Mouse (Mus musculus) urinary bladder, adult 18-20 months (tissue): ENCODE measurements at regions not wholly inside any gene's neighbourhood (a gene's known extent, or its start where the extent isn't known, plus 50 kb on each side); places are given as distances from the start of the nearest gene placed in this dataset.

Experiments
- DNase-seq, 2 experiments: peaks; one replicate each; pipeline ENCODE4 v3.0.0; 2022; ENCODE audit warnings: low spot score in 2 of 2, mixed read lengths in 2 of 2

GRCm38 (mm10) chr10:96786903-96787571 lies 170.2 kb downstream of the Btg1 start:
- DNase-seq = no peak

DNA sequence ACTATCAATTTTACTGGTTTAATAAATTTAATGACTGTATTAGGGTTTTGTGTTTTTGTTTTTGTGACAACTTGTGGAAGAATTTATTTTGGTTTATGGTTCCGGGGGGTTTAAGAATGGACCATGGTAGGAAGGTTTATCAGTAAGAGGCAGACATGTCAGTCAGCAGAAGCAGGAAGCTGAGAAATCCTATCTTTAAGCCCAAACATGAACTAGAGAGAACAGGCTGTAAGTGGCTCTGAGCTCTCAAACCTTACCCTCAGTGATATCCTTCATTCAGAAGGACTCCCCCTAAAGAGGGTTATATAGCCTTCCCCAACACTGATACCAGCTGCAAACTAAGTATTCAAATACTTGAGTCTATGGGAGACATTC lies 170.8 kb downstream of the Btg1 start:
- no peak for DNase-seq

GRCm38 (mm10) chr10:96788352-96789016 lies 171.7 kb downstream of the Btg1 start:
- no peak for DNase-seq

DNA sequence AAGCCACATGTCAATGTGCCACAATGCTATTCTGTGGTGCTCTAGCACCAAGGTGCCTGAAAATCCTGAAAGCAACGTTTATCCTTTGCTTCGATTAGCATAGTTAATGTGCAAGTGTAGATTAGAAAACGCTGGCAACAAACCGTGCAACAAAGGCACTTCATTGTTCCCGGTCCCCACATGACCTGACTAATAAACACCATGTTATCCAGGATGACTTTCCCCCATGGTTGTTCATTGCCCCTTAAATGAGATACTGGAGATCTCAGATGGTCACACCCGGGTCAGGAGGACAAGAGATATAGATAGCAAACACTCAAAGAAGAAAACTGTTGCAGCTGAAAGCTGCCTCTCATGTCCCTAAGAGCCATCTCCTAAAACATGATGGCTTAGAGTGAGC lies 180.3 kb downstream of the Btg1 start:
- DNase-seq = no peak

DNA sequence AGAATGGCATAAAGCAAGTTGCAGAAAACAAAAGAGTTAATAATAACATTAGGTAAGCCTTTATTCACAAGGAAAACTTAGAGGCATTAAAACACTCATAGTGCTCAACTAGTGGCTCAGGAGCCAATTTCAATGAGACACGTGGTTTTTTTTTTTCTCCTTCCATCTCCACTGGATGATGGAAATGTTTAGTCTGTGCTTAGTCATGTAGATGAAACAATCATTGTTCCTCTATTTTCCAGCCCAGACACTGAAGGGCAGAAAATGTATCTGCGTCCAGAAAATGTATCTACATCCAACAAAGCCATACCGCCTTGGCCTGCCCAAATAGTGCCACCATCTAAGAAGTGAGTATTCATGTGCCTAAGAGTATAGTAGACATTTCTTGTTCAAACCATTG lies 184.0 kb downstream of the Btg1 start:
- DNase-seq = no peak

- DNase-seq = no peak
These were observed 187.4 kb downstream of the Btg1 start for GRCm38 (mm10) chr10:96804030-96804784.

DNA sequence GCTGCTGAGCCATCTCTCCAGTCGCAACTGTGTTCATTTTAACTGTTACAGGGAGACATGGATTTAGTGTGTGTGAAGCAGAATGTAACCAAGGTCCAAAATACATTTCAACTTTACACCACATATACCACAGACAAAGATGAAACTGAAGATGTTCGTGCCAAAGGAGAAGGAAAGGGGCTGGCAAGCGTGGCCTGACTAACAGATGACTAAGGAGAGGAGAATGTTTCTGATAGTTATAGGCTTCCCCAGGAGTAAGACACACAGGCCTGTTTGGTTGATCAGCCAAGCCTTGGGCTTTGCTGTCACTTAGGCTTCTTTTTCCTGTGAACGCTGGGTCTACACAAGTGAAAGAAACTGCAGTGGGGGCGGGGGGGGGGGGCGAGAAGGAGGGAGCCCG lies 189.8 kb downstream of the Btg1 start:
- no peak for DNase-seq

GRCm38 (mm10) chr10:96821852-96822251 lies 205.0 kb downstream of the Btg1 start:
- DNase-seq = no peak

GRCm38 (mm10) chr10:96822344-96823335 lies 205.8 kb downstream of the Btg1 start:
- no peak for DNase-seq

DNA sequence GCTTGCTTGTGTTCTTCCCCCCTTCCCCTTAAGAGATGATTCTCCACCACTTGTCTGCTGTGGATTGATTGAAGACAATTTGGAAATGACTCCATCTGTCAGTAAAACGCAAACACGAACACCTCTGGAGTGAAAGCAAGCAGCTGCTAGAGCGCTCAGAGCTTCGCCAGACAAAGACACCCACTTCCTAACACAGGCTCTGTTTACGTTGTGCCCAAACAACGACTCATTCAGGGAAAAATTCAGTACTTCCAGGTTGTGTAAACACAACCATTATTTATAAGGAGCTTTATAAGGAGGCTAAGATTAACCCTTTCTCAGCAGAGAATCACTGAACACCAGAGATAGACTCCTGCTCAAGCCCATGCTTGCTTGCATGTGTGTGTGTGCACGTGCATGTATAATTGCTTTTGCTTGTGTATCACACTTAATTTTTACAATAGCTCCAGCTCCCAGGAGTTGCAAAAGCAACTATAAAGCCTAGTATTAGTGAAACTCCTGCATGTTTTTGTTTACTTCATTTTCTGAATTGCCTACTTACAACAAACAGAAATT lies 209.5 kb downstream of the Btg1 start:
- no peak for DNase-seq

GRCm38 (mm10) chr10:96827971-96828370 lies 211.2 kb downstream of the Btg1 start:
- DNase-seq = no peak

GRCm38 (mm10) chr10:96828581-96829246 lies 211.9 kb downstream of the Btg1 start:
- no peak for DNase-seq

DNA sequence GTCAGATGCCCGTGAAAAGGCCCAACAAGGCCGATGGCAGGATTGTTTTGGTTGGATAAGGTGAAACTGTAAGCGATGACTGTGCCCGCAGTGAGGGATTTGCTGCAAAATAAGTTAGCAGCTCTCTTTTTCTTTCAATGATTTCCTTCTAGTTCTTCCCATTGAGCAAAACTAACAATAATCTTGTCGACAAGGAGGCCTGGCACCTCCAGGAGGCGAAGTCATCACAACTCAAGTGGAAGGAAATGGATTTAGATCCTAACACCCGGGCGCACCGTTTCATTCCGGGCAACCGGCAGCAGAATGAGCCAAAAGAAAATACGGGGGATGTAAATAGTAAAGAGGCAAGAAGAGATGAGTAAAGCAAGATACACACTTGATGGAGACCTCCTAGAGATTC lies 214.3 kb downstream of the Btg1 start:
- no peak for DNase-seq

DNA sequence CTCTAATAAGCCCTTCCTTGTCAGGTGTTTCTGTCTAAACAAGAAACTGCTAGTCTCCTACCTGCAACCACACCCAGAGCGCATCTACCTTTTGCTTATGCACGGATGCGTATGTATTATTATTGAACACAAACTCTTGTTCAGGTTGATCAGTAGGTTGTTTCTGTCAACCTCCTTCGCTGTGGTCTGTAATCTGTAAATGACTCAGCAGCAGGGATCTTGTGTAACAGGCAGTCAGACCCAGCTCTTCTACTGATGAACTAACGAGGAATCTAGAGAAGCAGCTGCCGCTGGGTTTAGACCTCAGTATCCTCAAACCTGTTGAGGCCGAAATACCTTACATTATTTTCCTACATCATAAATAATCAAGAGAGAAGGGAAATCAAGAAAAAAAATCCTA lies 220.4 kb downstream of the Btg1 start:
- DNase-seq = no peak

DNA sequence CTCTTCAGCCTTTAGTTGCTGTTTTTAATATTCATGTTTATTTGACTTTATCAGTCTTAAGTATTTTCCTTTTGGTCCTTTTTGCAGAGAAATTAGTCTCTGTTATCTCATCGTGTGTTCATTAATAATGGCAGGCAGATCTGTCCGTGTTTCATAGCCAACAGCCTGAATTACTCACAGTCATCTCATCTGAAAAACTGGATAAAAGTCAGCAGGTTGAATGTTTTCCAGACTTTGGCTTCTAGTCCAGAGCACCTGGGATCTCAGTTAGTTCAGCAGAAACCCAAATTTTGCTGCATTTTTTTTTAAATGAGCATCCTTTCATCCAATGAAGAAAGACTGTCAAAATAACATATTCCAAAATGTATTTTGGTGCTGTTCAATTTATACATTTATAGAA lies 224.3 kb downstream of the Btg1 start:
- no peak for DNase-seq

DNA sequence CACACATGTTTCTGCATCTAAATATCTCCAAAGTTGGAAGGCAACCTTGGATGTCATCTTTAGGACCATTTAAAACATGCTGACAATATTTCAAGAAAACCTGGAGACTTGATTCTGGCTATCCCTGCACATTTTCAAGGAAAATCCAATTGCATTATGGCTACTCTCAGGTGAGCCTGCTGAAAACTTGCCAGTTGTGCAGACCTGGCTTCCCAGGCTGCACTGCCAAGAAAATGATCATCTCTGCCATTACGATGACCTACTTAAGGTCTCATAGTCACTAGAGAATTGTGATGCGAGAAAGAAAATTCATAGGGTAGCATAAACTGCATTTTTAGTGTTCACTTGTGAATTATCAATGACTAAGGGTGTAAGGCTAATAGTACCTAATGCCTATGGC lies 225.2 kb downstream of the Btg1 start:
- no peak for DNase-seq

- no peak for DNase-seq
These were observed 229.1 kb downstream of the Btg1 start for GRCm38 (mm10) chr10:96845906-96846305.

- no peak for DNase-seq
These were observed 230.2 kb downstream of the Btg1 start for GRCm38 (mm10) chr10:96847028-96847427.

GRCm38 (mm10) chr10:96847433-96848165 lies 230.8 kb downstream of the Btg1 start:
- DNase-seq = no peak

GRCm38 (mm10) chr10:96848496-96848895 lies 231.7 kb downstream of the Btg1 start:
- no peak for DNase-seq
